Mouse (Mus musculus) cerebellum, adult 11-12 months (tissue): ENCODE measurements around the gene B3gnt3.

Experiments
- DNase-seq: peaks from one replicate; pipeline ENCODE4 v3.0.0; 2022

The B3gnt3 gene

DNA sequence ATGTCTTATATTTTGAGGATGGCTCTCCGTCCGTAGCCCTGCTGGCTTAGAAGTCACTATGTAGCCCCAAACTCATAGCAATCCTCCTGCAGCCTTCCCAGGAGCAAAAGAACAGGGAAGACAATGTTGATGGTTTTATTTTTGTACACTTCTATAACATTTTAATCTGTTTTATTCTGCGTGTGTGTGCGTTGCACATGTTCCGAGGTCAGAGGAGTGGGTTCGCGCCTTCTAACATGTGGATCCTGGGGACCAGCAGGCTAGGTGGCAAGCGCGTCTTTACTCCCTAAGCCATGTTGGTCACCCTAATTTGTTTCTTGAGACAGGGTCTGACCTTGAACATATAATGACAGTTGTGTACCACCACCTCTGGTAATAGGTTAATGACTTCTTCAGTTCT is 24.8 kb downstream of the B3gnt3 start:
- peak; percentile 35 for DNase-seq

- peak; percentile 78 for DNase-seq
These were observed 25.4 kb downstream of the B3gnt3 start, which contains the start of gene Jak3 for GRCm38 (mm10) chr8:71676020-71676741. Gene Jak3 (plus strand): TSS chr8:71676296.

DNA sequence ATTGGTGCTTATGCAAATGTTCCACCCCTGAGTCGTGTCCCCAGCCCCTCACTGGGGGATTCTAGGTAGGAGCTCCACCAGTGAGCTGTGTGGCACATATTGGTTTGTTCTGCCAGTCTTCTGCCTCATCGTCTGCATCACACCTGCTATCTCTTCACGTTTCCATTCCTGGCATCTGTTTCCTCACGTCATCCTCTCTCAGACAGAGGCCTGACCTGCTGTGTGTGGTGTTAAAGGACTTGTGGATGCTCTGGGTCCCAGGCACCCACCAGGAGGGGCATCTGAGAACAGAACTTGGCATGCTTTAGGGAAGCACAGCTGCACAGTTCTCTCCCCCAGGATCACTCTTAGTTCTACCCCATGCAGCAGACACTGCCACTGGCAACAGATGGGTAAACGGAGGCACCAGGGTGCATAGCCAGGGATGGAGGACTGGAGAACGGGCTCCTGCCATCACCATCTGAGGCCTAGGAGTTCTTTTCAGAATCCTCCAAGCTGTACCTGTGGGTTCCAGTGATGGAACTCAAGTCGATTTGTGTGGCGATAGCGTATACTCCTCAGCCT is 26.1 kb downstream of the B3gnt3 start:
- DNase-seq, result peak; percentile 46

DNA sequence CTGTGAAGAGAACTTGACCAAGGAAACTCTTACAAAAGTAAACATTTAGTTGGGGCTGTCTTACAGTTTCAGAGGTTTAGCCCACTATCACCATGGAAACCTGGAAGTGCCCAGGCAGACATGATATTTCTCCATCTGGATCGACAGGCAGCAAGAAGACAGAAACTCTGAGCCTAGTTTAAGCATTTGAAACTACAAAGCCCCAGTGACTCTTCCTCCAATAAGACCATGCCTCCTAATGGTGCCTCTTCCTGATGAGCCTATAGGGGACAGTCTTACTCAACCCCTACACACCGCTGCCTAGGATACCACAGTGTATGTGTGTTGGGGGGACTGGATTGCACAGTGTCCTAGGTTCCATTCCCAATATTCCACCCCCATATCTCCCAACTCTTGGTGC is 27.5 kb downstream of the B3gnt3 start:
- no peak for DNase-seq

DNA sequence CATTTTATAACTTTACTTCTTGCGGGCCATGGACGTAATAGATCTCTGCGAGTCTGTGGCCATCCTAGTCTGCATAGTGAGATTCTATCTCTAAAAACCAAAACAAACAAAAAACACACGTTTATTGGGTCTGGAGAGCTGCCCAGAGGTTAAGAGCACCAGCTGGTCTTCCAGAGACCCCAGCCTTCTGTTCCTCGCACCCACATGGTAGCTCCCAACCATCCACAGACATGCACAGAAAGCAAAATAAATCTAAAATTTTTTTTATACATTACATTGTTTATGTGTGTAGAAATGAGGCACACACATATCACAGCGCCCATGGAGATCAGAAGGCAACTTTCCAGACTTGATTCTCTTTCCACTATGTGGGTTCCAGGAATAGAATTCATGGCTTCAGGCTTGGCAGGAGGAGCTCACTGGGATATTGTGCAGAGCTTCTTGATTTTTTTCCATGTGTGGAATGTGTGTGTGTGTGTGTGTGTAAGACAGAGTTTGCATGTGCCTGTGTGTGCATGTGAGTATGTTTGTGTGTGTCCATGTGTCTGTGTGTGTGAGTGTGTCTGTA is 29.3 kb downstream of the B3gnt3 start:
- DNase-seq, result peak; percentile 45

DNA sequence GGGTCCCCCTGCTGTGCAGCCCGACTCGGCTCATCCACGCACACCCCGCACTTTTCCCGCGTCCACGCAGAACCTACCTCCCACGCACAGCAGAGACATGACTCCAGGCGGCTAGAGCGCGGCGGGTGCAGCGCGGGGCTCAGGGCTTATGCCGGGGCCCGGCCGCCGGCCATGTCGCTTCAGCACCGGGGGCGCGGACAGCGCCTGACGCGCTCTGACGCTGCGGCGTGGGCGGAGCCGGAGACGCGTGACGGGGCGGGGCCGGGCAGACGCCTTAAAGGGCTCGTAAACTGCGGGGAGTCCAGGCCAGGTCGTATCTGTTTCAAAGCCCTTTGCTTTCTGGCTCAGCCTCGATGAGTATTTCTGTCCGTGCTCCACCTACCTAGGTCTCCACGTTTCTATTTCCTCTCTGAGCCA is 30.0 kb downstream of the B3gnt3 start, which contains the start of gene Unc13a:
TSS of gene Unc13a (minus strand) at position 209 of the 417 bp plus-strand sequence.
- DNase-seq, result peak; percentile 94

- DNase-seq, result peak; percentile 86
These were observed 30.7 kb downstream of the B3gnt3 start for GRCm38 (mm10) chr8:71670621-71671548.

DNA sequence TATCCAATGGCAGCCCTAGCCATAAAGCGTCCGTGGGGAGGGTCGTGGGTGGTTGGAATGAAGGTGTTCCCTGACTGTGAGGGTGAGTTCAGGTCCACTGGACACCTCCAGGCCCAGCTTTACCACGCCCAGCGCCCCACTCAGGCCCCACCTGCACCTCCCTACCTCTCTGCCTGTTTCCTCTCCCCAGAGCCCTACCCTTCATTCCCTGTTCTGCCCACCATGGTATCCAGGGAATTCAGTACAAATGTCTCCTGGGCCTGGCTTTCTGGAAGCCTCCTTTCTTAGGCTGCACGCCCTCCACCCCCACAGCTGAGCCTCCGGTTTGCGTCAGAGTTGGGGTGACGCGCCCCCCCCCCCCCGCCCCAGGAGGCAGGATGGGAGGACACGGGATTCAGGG is 31.4 kb downstream of the B3gnt3 start:
- DNase-seq, result peak; percentile 70

DNA sequence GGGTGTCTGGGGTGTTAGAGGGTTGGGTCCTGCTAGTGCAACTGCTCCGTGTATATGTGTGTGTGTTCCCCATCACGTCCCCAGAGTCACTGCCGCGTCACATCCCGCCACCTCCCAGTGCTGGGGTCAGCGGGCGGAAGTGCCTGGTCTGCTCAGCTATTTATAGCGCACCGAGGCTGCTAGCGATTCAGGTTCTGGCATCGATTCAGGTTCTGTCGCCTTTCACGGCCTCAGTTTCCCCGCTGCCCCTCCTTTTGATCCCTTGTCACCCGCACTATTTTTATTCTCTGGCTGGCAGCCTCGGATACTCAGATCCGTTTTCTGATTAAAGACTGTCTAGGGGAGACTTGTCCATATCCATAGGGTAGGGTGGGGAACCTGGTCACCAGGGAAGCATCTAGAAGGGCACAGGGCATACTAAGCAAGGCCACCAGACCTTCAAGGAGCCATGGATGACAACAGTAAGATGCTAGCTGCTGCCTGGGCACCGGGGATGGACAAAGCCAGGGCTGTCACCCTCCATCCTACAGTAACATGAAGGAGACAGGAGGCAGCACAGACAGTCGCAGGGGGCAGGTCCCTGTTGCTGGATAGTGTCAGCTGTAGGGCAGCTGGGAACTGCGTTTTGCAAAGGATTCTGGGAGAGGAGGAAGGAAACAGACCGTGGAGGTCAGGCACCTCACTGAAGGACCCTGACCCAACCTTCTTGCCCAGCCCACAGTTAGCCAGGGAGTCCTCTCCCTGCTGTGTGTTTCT is 33.2 kb downstream of the B3gnt3 start:
- peak; percentile 71 for DNase-seq

GRCm38 (mm10) chr8:71667256-71667655 is 34.3 kb downstream of the B3gnt3 start:
- DNase-seq, result no peak

- peak; percentile 49 for DNase-seq
These were observed 34.7 kb downstream of the B3gnt3 start for GRCm38 (mm10) chr8:71666855-71667254.

- DNase-seq, result peak; percentile 65
These were observed 36.1 kb downstream of the B3gnt3 start for GRCm38 (mm10) chr8:71665331-71666130.

GRCm38 (mm10) chr8:71660325-71661120 is 41.1 kb downstream of the B3gnt3 start:
- DNase-seq, result peak; percentile 82

DNA sequence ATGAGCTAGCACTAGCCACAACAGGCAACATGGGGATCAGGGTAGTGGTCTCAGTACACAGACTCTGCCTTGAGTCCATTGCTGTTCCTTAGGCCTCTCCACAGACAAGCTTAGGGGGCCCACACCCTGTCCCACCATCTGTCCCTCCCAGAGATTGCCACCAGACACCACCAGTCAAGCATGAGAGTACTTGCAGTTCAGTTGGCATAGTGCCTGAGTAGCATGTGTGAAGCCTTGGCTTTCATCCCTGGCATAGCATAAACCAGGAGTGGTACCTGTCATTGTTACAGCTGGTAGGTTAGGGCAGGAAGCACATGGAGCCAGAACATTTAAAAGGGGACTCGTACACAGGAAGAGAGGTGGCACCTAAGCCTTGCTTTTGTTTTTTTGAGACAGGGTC is 41.8 kb downstream of the B3gnt3 start:
- DNase-seq, result peak; percentile 82

GRCm38 (mm10) chr8:71658515-71659049 is 43.0 kb downstream of the B3gnt3 start:
- DNase-seq, result no peak

DNA sequence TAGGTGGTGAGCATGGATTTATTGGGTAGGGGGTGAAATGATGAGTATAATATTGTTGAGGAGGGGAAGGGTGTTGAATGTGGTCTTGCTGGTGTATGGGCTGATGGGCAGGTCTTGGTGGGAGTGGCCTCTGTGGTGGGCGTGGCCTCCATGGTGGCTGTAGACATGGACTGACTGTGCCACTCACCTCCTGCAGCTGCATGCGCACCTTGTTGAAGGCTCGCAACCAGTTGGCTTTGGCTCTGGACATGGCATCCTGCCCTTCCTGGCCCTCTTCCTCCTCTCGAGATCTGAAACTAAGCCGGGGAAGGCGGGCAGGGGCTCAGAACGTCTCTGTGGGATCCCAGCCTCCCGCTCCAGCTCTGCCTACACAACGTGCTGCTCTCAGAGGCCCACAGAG is 43.8 kb downstream of the B3gnt3 start:
- peak; percentile 47 for DNase-seq

- no peak for DNase-seq
These were observed 47.0 kb downstream of the B3gnt3 start for GRCm38 (mm10) chr8:71654600-71654999.

DNA sequence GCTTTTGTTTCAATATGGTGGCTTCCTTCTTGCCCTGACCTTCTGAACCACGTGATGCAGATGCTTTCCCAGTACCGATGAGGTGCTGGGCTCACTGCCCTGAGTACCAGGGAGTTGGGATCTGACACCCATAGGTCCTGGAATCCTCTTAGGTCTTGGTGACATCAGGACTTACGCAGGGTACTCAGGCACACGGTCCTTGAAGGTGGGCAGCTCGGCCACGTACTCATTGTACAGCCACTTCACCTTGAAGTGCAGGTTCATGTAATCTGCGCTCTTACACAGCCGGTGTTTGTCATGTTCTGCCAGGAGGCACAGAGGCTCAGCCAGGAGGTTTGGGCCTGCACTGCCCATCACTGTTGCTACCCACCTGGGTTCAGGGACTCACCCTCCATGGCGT is 56.1 kb downstream of the B3gnt3 start:
- no peak for DNase-seq
